Mouse (Mus musculus) small intestine, adult 2 months (tissue): Measurements from ENCODE around the gene Efemp2.

Experiments
- CTCF ChIP-seq: fragments of 200-500 bp; IDR thresholded peaks from 2 replicates; pipeline ENCODE4 v1.5.1; 2012; ENCODE audit warnings: low read depth, mild to moderate bottlenecking, control low read depth, inconsistent platforms, low read length, moderate library complexity, mixed read lengths; ENCODE audit not compliant: insufficient replicate concordance, insufficient read length; ENCODE audit errors: extremely low read depth
- POLR2A ChIP-seq: fragments of 200-500 bp; IDR thresholded peaks from 2 replicates; pipeline ENCODE4 v1.6.1; 2012; ENCODE audit warnings: low read depth, mild to moderate bottlenecking, control low read depth, inconsistent platforms, low read length, moderate library complexity

DNA sequence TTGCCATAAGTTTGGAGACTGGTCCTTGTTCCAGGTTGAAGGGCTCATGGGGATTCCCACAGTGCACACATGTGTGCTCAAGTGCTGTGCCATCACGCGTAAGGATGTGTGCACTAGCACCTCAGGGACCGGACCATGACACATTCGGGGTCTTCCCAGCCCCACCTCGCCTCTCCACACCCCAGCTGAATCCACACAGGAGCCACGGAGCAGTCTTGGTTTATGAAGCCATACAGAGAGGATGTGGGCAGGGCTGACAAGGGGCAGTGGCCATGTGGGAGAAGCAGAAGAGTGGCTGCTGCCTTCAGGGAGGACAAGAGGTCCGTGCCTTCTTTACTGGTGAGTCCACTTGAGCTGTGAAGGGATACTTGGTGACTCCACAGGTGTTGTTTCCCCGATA, 8.7 kb upstream of the Efemp2 start:
- no peak for TF ChIP-seq POLR2A
- TF ChIP-seq CTCF: no peak
